Mouse (Mus musculus) gastrocnemius, adult 2 months (tissue): ENCODE data around the gene Ms4a8a. TPM values are rescaled to one million over a fixed set of nuclear protein-coding genes. Genes with fewer than 3 reads are reported as not detected.

Source experiments
- DNase-seq: peaks from one replicate; pipeline ENCODE4 v3.0.0; 2022
- H3K27ac ChIP-seq: fragments of 200-600 bp; 2 replicates; pipeline ENCODE4 v1.8.1; 2022; ENCODE audit warnings: mild to moderate bottlenecking
- H3K4me3 ChIP-seq: fragments of 200-600 bp; 2 replicates; pipeline ENCODE4 v1.8.1; 2022; ENCODE audit warnings: mild to moderate bottlenecking, moderate library complexity
- CTCF ChIP-seq: fragments of 200-600 bp; IDR thresholded peaks from 2 replicates; pipeline ENCODE4 v1.8.1; 2022; ENCODE audit warnings: antibody characterized with exemption, mild to moderate bottlenecking, moderate library complexity
- intact Hi-C: fragments of 180-260 bp; cut with DNase I; formaldehyde crosslinking; loops from one replicate; pipeline ENCODE4 v1.15.1; 2025
- total RNA-seq, 2 experiments: library from RNA; stranded (reverse); gene quantifications; 2 replicates each; pipeline ENCODE4 v1.2.3; 2021

The Ms4a8a gene
- total RNA-seq, 2 experiments from 2014 or later, result 0.66 to 1.3 TPM

- TF ChIP-seq CTCF, result no peak
- DNase-seq, result no peak
- intact Hi-C loops, result no loop called here
- peak overlapping the region; percentile 41; the same call in 1 of the 2 replicates for H3K27ac ChIP-seq
- no peak overlapping the region for H3K4me3 ChIP-seq
These were observed 28.0 kb downstream of the Ms4a8a start for GRCm38 (mm10) chr19:11052877-11053276.

GRCm38 (mm10) chr19:11050286-11050685 lies 30.6 kb downstream of the Ms4a8a start:
- Histone ChIP-seq H3K4me3 (peak overlapping the region; percentile 67), H3K27ac (peak overlapping the region; percentile 88)
- intact Hi-C loops, result no loop called here
- DNase-seq, result no peak
- TF ChIP-seq CTCF, result no peak

- peak overlapping the region; percentile 67 for H3K4me3 ChIP-seq
- intact Hi-C loops, result no loop called here
- H3K27ac ChIP-seq, result peak overlapping the region; percentile 88
- no peak for DNase-seq
- no peak for TF ChIP-seq CTCF
These were observed 31.5 kb downstream of the Ms4a8a start for GRCm38 (mm10) chr19:11049426-11049825.

DNA sequence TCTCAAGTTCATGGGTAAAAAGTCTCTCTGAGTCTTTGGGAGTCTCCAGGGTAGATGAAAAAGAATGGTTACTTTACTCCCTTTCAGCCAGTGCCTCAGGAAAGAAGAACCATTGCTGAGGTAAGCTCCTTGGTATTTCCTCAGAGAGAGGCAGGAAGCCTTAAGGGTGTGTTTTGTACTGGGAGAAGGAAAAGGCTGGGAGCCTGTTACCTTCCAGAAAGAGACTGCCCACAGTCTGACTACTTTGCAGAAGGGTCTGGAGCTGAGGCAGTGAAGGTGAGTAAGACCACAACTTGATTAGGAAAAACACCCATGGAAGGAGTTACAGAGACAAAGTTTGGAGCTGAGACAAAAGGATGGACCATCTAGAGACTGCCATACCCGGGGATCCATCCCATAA lies 32.4 kb downstream of the Ms4a8a start:
- Histone ChIP-seq H3K4me3 (peak overlapping the region; percentile 67), H3K27ac (peak overlapping the region; percentile 88)
- no peak for DNase-seq
- TF ChIP-seq CTCF, result no peak
- intact Hi-C loops, result no loop called here

GRCm38 (mm10) chr19:11048009-11048408 lies 32.9 kb downstream of the Ms4a8a start:
- no peak for TF ChIP-seq CTCF
- Histone ChIP-seq H3K4me3 (peak overlapping the region; percentile 67), H3K27ac (peak overlapping the region; percentile 88)
- no peak for DNase-seq
- intact Hi-C loops, result no loop called here

DNA sequence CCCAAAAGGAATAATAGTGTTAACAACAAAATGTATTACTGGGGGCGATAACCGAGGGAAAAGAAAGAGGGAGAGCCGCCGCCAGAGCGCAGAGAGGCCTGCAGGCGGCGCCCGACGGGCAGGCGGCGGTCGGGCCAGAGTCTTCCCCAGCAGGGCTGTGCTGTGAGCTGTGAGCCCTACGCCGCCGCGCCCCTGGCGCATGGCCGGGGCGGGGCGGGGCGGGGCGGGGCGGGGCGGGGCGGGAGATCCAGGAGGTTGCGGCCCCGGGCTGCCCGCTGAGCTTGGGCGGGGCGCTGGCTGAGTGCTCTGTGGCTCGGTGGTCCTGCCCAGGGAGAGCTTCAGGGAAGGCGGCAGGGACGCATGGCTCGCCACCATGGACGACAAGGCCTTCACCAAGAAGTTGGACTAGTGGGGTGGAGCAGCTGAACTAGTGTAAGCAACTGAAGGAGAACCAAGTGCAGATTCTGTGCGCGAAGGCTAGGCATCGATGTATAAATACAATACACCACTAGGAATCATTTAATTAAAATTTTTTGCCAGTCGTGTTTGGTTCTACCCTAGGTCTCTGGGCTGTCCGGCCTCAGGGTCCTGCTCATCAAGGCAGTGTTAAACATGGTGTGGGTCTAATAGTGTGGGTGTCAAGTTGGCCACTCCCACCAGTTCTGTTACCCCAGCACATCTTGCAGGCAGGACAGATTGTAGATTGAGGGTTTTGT lies 35.7 kb downstream of the Ms4a8a start:
- intact Hi-C loops, result no loop called here
- peak; percentile 81 for TF ChIP-seq CTCF
- peak overlapping the region; percentile 66 for H3K4me3 ChIP-seq
- H3K27ac ChIP-seq, result peak overlapping the region; percentile 83
- DNase-seq, result peak; percentile 83

- intact Hi-C loops, result no loop called here
- Histone ChIP-seq H3K4me3 (peak overlapping the region; percentile 66), H3K27ac (peak overlapping the region; percentile 83)
- TF ChIP-seq CTCF, result no peak
- DNase-seq, result no peak
These were observed 36.3 kb downstream of the Ms4a8a start for GRCm38 (mm10) chr19:11044671-11044995.

DNA sequence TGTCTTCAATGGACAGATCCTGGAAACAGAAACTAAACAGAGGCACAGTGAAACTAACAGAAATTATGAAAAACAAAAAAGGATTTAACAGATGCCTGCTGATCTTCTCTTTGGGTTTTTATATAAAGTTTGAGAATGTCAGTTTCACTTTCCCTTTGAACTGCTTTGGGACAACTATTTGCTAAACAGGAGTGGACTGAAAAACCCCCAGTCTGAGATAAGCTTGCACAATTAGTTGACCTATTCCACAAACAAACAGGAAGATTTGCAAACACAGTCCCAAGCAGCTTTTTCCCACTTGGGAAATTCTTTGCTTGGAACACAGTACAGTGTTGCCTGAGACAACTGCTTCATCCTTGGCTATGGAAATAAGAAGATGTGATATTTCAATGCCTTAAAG lies 43.3 kb downstream of the Ms4a8a start:
- no peak for DNase-seq
- Histone ChIP-seq H3K4me3 (no peak overlapping the region), H3K27ac (no peak overlapping the region)
- no peak for TF ChIP-seq CTCF
- intact Hi-C loops, result no loop called here

GRCm38 (mm10) chr19:11022382-11022781 lies 58.5 kb downstream of the Ms4a8a start:
- no peak for TF ChIP-seq CTCF
- Histone ChIP-seq H3K27ac (no peak overlapping the region), H3K4me3 (no peak overlapping the region)
- DNase-seq, result no peak
- intact Hi-C loops, result no loop called here

- no peak for TF ChIP-seq CTCF
- H3K4me3 ChIP-seq, result no peak within 1 kb of the TSS
- peak within 1 kb of the TSS; percentile 67 for H3K27ac ChIP-seq
- intact Hi-C loops, result no loop called here
- no peak for DNase-seq
These were observed 63.0 kb downstream of the Ms4a8a start, which contains the start of gene Ms4a18 for GRCm38 (mm10) chr19:11017891-11018290. Gene Ms4a18, minus strand, starts transcription at chr19:11018031.

Other genes starting within 250 kb of the Ms4a8a start
- gene Slc15a3, start 241.4 kb downstream of the Ms4a8a start, total RNA-seq, result under 1 TPM; 0.31 to 0.53 TPM
- gene Tmem132a, start 211.2 kb downstream of the Ms4a8a start, total RNA-seq, result 1 to 10 TPM; 2.8 to 7.2 TPM
- gene Tmem109, start 199.1 kb downstream of the Ms4a8a start, total RNA-seq, result 100 to 1,000 TPM; 227 to 255 TPM
- gene Prpf19, start 185.9 kb downstream of the Ms4a8a start, total RNA-seq, result 100 to 1,000 TPM; 150 to 184 TPM
- not detected for gene Zp1, start 160.5 kb downstream of the Ms4a8a start, total RNA-seq
- gene Ptgdr2, start 143.9 kb downstream of the Ms4a8a start, total RNA-seq, result not detected
- 10 to 100 TPM; 13.2 to 16.5 TPM for gene Ccdc86, start 131.8 kb downstream of the Ms4a8a start, total RNA-seq
- not detected for gene Ms4a10, start 106.4 kb downstream of the Ms4a8a start, total RNA-seq
- gene Ms4a15, start 87.9 kb downstream of the Ms4a8a start, total RNA-seq, result not detected
- not detected for gene Ms4a18, start 63.1 kb downstream of the Ms4a8a start, total RNA-seq
- gene 1700017D01Rik, start 49.8 kb upstream of the Ms4a8a start, total RNA-seq, result not detected
- not detected for gene 1700025F22Rik, start 84.2 kb upstream of the Ms4a8a start, total RNA-seq
- gene Ms4a13, start 115.6 kb upstream of the Ms4a8a start, total RNA-seq, result not detected
- not detected for gene Ms4a12, start 151.3 kb upstream of the Ms4a8a start, total RNA-seq
- not detected for gene Ms4a1, start 185.1 kb upstream of the Ms4a8a start, total RNA-seq
- gene Ms4a5, start 202.8 kb upstream of the Ms4a8a start, total RNA-seq, result not detected
- not detected for gene Ms4a14, start 233.4 kb upstream of the Ms4a8a start, total RNA-seq